Mouse (Mus musculus) lung, embryonic 16.5 days (tissue): Measurements from ENCODE around the gene Nfib. TPM values are rescaled to one million over a fixed set of nuclear protein-coding genes. Genes with fewer than 3 reads are reported as not detected.

Experiments
- ATAC-seq: fragments of 200-750 bp; cut with Nextera tagmentation; 2 replicates; pipeline ENCODE4 v1.8.0; 2017; ENCODE audit warnings: low read depth, mild to moderate bottlenecking, moderate library complexity
- H3K27ac ChIP-seq: fragments of 300-500 bp; sonication (generic); 2 replicates; pipeline ENCODE4 v1.5.1; 2014; ENCODE audit warnings: mild to moderate bottlenecking, control low read depth, low read length
- H3K27me3 ChIP-seq: fragments of 300-500 bp; sonication (generic); 2 replicates; pipeline ENCODE4 v1.6.1; 2014; ENCODE audit warnings: low read depth, low read length, mixed read lengths; ENCODE audit not compliant: control insufficient read depth, insufficient read depth
- H3K36me3 ChIP-seq: fragments of 300-500 bp; sonication (generic); 2 replicates; pipeline ENCODE4 v1.6.1; 2014; ENCODE audit warnings: low read length; ENCODE audit not compliant: control insufficient read depth, insufficient read depth
- H3K4me1 ChIP-seq: fragments of 300-500 bp; sonication (generic); replicated peaks from 2 replicates; pipeline ENCODE4 v1.6.1; 2014; ENCODE audit warnings: low read length, mixed read lengths; ENCODE audit not compliant: control insufficient read depth, insufficient read depth
- H3K4me2 ChIP-seq: fragments of 300-500 bp; sonication (generic); 2 replicates; pipeline ENCODE4 v1.6.1; 2014; ENCODE audit warnings: low read depth, low read length, control low read depth
- H3K4me3 ChIP-seq: fragments of 300-500 bp; sonication (generic); 2 replicates; pipeline ENCODE4 v1.5.1; 2014; ENCODE audit warnings: mild to moderate bottlenecking, low read length, control low read depth
- H3K9ac ChIP-seq: fragments of 300-500 bp; sonication (generic); 2 replicates; pipeline ENCODE4 v1.6.1; 2014; ENCODE audit warnings: low read length, control low read depth
- H3K9me3 ChIP-seq: fragments of 300-500 bp; sonication (generic); 2 replicates; pipeline ENCODE4 v1.6.1; 2016; ENCODE audit warnings: low read length; ENCODE audit not compliant: control insufficient read depth
- WGBS: fragments of 180-500 bp; shearing (Covaris S2); extraction: QIAGEN DNeasy Blood & Tissue Kit; methylation state at CpG from one replicate; pipeline ENCODE4 v1.1.7; 2014; 5-methylcytosine and 5-hydroxymethylcytosine counted together
- polyA plus RNA-seq: library from polyadenylated mRNA; unstranded; fragments of >200 nt; fragmentation: Nextera tagmentation; extraction: Ambion mirVana; gene quantifications from 2 replicates; pipeline ENCODE4 v1.2.1, GENCODE M21; 2015

Gene Nfib
- polyA plus RNA-seq, 1 experiment from 2014 or later, result 104 TPM

DNA sequence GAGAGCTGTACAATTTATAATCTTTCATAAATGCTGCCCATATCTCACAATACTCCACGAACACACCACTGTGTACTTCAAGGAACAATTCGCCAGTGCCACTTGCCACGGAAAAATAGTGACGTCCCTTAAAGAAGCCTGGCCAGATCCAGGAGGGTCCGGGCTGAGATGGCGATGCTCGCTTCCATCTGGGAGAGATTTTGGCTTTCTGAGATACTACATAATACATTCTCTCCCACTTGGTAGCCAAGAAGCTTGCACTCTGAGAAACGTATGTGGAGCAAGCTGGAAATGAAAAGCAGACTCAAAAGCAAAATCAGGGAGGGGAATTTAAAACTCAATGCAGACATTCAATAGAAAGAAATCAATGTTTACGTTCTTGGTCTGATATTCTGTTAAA, 313.1 kb downstream of the Nfib start:
- H3K4me2 ChIP-seq, result no peak overlapping the region
- 43% methylated on average over 9 of the region's 9 CpGs for WGBS
- H3K4me3 ChIP-seq, result no peak overlapping the region
- no peak overlapping the region for H3K9ac ChIP-seq
- peaks cover 27% of the 10 kb centered on the region for H3K4me1 ChIP-seq
- H3K27ac ChIP-seq, result peak overlapping the region; percentile 89
- ATAC-seq, result peak; percentile 32
- H3K27me3 ChIP-seq, result no peaks in the 10 kb centered on the region
- H3K9me3 ChIP-seq, result no peaks in the 10 kb centered on the region
- no peaks in the 10 kb centered on the region for H3K36me3 ChIP-seq

DNA sequence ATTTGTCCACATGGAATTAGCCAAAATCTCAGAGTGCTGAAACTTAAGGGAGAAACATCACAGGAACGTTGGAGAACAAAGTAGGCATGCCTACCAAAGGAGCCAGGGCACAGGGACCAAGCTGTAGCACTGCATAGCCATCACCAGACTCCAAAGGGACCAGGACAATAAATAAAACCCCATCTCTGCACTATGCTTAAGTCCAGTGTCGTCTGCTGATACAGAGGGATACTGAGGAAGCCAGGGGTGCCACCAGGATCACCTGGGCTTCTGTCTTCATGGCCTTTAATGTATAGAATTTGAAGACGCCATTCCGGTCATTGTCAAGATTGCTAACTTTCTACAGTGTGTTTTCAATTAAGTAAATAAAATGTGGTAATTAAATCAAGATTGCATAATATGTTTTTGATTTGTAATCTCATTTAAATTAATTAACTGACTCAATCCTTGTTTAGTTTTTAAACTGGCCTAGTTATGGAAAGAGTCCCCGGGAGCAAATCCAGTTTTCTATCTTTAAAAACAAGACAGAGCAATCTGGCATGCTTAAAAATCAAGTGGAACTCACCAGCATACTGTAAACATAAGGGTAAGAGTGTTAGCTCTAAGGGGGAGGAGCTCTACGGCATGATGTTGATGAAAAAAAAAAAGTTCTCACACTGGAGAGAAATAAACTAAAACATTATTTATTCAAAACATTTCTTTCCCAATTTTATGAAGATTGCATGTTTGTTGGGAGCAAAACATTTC, 313.7 kb downstream of the Nfib start:
- H3K9me3 ChIP-seq, result no peaks in the 10 kb centered on the region
- no peaks in the 10 kb centered on the region for H3K36me3 ChIP-seq
- H3K4me3 ChIP-seq, result no peak overlapping the region
- no peaks in the 10 kb centered on the region for H3K27me3 ChIP-seq
- 51% methylated on average over 6 of the region's 6 CpGs for WGBS
- no peak overlapping the region for H3K4me2 ChIP-seq
- ATAC-seq, result peak; percentile 73
- H3K27ac ChIP-seq, result peak overlapping the region; percentile 89
- no peak overlapping the region for H3K9ac ChIP-seq
- peaks cover 29% of the 10 kb centered on the region for H3K4me1 ChIP-seq

DNA sequence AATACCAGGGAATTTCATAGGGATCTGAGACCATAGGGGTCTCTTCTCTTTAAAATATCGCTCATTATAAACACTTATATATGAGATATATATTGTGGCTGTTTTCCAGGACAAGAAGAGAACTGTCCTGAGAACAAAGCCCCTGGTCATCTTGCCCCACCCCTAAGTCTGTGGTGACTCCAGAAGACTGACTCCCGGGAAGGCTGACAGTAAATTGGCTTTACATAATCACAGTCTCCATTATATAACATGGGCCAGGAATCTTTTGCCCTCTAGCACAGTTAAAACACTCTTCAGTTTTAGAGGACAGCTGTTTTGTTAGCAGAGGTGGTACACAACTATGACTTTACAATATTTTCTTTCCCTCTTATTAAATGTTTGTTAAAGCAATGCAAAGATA, 315.0 kb downstream of the Nfib start:
- H3K9me3 ChIP-seq, result no peaks in the 10 kb centered on the region
- H3K4me1 ChIP-seq, result peaks cover 39% of the 10 kb centered on the region
- ATAC-seq, result 0 out of 2 replicates have a peak, but pooled peaks have one; percentile 23
- H3K4me2 ChIP-seq, result no peak overlapping the region
- H3K4me3 ChIP-seq, result no peak overlapping the region
- H3K36me3 ChIP-seq, result no peaks in the 10 kb centered on the region
- WGBS, result 43% methylated on average over 2 of the region's 2 CpGs
- peak overlapping the region; percentile 80; the same call in 1 of the 2 replicates for H3K27ac ChIP-seq
- H3K27me3 ChIP-seq, result no peaks in the 10 kb centered on the region
- H3K9ac ChIP-seq, result no peak overlapping the region

DNA sequence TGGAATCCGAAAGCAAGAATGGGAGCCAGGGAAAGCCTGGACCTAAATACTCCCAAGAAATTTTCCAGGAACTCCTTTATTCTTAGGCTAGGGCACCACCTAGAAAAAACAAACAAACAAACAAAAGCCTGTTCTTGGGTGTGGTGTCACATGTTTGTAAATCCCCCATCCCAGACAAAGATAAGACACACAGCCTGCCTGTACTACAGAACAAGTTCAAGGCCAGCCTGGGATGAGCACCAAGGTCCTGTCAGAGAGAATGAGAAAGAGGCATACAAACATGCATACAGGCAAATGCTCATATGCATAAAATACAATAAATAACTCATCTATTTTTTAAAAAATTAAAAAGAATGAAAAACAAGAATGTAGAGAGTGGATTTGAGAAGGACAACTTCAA, 315.7 kb downstream of the Nfib start:
- no peak overlapping the region for H3K9ac ChIP-seq
- ATAC-seq, result no peak
- no peak overlapping the region for H3K4me3 ChIP-seq
- H3K27me3 ChIP-seq, result no peaks in the 10 kb centered on the region
- H3K36me3 ChIP-seq, result no peaks in the 10 kb centered on the region
- H3K4me2 ChIP-seq, result no peak overlapping the region
- H3K27ac ChIP-seq, result no peak overlapping the region
- no peaks in the 10 kb centered on the region for H3K9me3 ChIP-seq
- 100% methylated on average over 1 of the region's 1 CpGs for WGBS
- peaks cover 46% of the 10 kb centered on the region for H3K4me1 ChIP-seq

DNA sequence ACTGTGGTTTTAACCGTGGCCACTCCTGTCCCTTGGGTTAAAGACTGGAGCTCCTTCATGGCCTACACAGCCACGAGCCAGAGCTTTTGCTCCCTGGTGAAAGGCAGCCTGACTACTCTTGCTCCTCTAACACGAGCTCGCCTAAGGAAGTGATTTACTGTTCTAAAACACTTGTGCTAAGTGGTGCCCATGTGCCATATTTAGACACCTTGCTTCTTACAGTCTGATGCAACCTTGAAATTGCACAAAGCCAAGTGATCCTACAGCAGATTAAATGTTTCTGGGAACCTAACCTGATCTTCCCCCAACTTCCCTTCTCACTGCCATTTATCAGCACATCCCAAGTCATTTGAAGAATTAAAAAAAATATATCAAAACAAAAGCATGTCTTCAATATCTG, 317.9 kb downstream of the Nfib start:
- Histone ChIP-seq H3K36me3 (no peaks in the 10 kb centered on the region), H3K4me2 (no peak overlapping the region), H3K4me1 (peaks cover 46% of the 10 kb centered on the region), H3K9me3 (no peaks in the 10 kb centered on the region), H3K4me3 (no peak overlapping the region), H3K9ac (no peak overlapping the region), H3K27me3 (no peaks in the 10 kb centered on the region), H3K27ac (no peak overlapping the region)
- no peak for ATAC-seq
- WGBS, result 73% methylated on average over 4 of the region's 4 CpGs

DNA sequence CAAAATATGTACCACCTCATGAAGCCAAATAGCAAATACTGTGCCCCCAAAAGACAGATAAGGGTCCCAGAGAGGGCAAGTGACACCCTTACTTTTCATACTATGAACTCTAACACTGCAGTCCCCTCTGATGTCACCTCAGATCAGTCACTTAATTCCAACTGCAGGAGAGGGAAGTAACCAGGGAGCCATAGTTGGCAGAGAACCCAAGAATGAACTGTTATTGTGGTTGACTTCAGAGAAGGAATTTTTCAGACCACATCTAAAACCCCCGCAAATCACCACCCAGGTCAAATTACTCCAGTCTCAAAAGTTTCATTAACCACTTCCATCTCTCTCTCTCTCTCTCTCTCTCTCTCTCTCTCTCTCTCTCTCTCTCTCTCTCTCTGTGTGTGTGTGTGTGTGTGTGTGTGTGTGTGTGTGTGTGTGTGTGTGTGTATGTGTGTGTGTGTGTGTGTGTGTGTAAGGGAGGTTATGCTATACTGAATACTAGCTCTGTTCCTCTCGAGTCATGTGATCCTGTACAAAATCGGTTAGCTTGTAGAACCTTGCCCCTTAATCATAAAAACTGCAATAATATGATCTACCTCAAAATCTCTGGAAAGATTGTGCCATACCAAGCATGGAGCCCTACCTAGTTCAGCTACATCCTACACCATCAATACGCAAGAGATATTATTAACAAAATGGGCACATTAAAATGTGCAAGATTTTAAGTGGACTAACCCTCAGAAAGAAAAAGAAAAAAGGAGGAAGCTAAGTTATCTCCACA, 319.1 kb downstream of the Nfib start:
- H3K27me3 ChIP-seq, result no peaks in the 10 kb centered on the region
- 55% methylated on average over 4 of the region's 4 CpGs for WGBS
- ATAC-seq, result peak; percentile 31; the same call in 1 of the 2 replicates
- peak overlapping the region; percentile 40 for H3K27ac ChIP-seq
- H3K9ac ChIP-seq, result no peak overlapping the region
- H3K4me1 ChIP-seq, result peaks cover 39% of the 10 kb centered on the region
- no peaks in the 10 kb centered on the region for H3K9me3 ChIP-seq
- H3K36me3 ChIP-seq, result no peaks in the 10 kb centered on the region
- H3K4me3 ChIP-seq, result no peak overlapping the region
- no peak overlapping the region for H3K4me2 ChIP-seq

DNA sequence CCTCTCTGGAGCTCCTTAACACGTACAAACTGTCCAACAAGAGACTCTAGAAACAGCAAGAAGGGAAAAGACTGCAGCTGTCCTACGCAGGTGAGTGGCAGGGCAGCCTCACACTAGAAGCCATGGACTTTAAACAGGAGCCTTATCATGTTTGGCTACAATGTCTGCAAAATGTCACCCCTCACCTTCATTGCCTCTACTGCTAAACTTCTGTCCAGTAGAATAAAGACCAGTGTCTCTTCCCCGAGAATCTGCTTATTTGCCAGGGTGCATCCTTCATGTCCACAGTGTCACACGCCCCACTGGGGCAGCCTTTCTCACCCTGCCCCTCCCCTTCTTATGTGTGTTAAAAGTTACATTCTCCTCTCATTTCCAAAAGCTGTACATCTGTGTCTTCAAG, 319.9 kb downstream of the Nfib start:
- H3K27ac ChIP-seq, result peak overlapping the region; percentile 27
- H3K4me1 ChIP-seq, result peaks cover 33% of the 10 kb centered on the region
- no peak; the same call in 1 of the 2 replicates for ATAC-seq
- no peaks in the 10 kb centered on the region for H3K9me3 ChIP-seq
- H3K27me3 ChIP-seq, result no peaks in the 10 kb centered on the region
- no peak overlapping the region for H3K4me3 ChIP-seq
- H3K9ac ChIP-seq, result no peak overlapping the region
- 38% methylated on average over 4 of the region's 4 CpGs for WGBS
- H3K36me3 ChIP-seq, result peaks cover 2% of the 10 kb centered on the region; the same call in 1 of the 2 replicates
- no peak overlapping the region; the same call in 1 of the 2 replicates for H3K4me2 ChIP-seq

DNA sequence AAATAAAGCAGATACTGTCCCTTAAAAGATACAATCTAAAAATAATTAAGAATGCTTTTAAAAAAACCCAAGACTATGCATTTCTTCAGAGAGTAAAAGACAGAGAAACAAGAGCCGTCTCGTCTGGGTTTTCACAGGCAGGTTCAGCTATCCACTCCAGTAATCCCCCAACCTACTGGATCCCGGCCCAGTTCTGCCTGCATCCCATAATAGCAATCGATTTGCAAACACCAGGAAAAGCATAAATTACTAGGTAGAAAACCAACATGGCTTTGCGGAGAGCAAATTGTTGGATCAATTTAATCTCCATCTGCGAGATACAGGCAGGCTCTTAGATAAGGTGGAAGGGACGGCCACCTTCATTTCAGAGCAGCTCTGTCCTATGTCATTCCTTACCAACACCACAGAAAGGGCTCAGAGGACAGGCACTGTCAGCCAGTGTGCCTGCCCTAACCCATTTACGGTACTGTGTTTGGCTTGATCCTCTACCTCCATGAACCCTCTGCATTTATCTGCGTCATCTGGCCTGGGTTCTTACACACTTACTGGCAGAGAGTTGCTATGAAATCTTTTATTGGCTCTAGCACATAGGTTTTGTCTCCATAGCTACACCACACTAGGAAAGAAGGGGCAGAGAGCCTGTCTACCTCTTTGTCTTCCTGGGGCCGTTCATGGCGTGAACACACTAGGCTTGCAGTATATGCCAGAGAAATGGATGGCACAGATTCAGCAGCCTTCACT, 321.4 kb downstream of the Nfib start:
- 57% methylated on average over 11 of the region's 11 CpGs for WGBS
- Histone ChIP-seq H3K4me3 (no peak overlapping the region), H3K36me3 (peaks cover 6% of the 10 kb centered on the region; the same call in 1 of the 2 replicates), H3K4me1 (peaks cover 37% of the 10 kb centered on the region), H3K4me2 (no peak overlapping the region), H3K9ac (no peak overlapping the region), H3K27me3 (no peaks in the 10 kb centered on the region), H3K27ac (peak overlapping the region; percentile 40), H3K9me3 (no peaks in the 10 kb centered on the region)
- ATAC-seq, result no peak

DNA sequence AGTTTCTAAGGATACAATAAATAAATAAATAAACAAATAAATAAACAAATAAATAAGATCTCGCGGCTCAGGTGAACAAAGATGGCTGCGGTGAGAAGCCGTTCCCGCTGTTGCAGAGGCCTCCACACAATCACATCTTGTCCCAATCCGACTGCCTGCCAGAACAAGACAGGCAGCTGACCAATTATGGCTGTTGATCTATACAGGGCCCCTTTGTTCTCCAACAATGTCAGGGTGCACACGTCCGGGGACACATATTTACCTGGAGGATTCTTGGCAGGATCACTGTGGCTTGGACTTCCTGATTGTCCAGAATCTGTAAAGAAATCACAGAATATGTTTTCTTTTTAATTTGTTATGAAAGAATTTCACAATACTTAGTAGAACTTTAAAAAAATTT, 322.2 kb downstream of the Nfib start:
- H3K4me2 ChIP-seq, result no peak overlapping the region
- H3K36me3 ChIP-seq, result peaks cover 6% of the 10 kb centered on the region; the same call in 1 of the 2 replicates
- peaks cover 37% of the 10 kb centered on the region for H3K4me1 ChIP-seq
- peak; percentile 16; the same call in 1 of the 2 replicates for ATAC-seq
- WGBS, result 48% methylated on average over 8 of the region's 8 CpGs
- no peaks in the 10 kb centered on the region for H3K9me3 ChIP-seq
- no peaks in the 10 kb centered on the region for H3K27me3 ChIP-seq
- no peak overlapping the region for H3K9ac ChIP-seq
- no peak overlapping the region for H3K4me3 ChIP-seq
- H3K27ac ChIP-seq, result peak overlapping the region; percentile 5; the same call in 1 of the 2 replicates
